Comparison of ENCODE assay signal across 8 mouse cellular contexts in genomic region chr8:57576238-57576637, GRCm38 (mm10).
A peak's percentile ranks its signal among the peaks of the same experiment; 100 is the strongest.
DNase-seq lines count a peak whose midpoint lies in the region; ATAC-seq and TF ChIP-seq lines count a peak whose summit lies in the region.

No protein-coding gene starts in this region.

- peak; percentile 59; the same call in 1 of the 2 replicates for ATAC-seq in embryonic facial prominence, embryonic 13.5 days (ENCODE audit: insufficient number of reproducible peaks, insufficient read depth, low FRiP score, low TSS enrichment, low read depth)
- peak; percentile 80 for ATAC-seq in heart, embryonic 16.5 days (replicated peaks; ENCODE audit: extremely low read depth, insufficient read depth, low FRiP score)
- peak; percentile 61 for ATAC-seq in midbrain, embryonic 16.5 days

- peak; percentile 88 for DNase-seq in A20 (ENCODE audit: low read depth, low spot score)
- peak; percentile 87 for DNase-seq in MN1 (ENCODE audit: low spot score)
- peak; percentile 12 for DNase-seq in liver, adult 2 months (ENCODE audit: extremely low read depth, low read depth, low spot score)
- peak; percentile 55 for DNase-seq in testis, postnatal 10 days (ENCODE audit: low spot score)
- DNase-seq in layer of hippocampus, postnatal 10 days (ENCODE audit: low spot score in 2 of 2): no peak

- no peaks in the 10 kb centered on the region for H3K9me3 ChIP-seq in embryonic facial prominence, embryonic 13.5 days
- no peaks in the 10 kb centered on the region for H3K9me3 ChIP-seq in heart, embryonic 16.5 days (replicated peaks; ENCODE audit: control insufficient read depth, low read length)
- no peaks in the 10 kb centered on the region for H3K9me3 ChIP-seq in midbrain, embryonic 16.5 days (replicated peaks; ENCODE audit: control insufficient read depth, low read length, poor library complexity, severe bottlenecking)

- no peaks in the 10 kb centered on the region for H3K36me3 ChIP-seq in embryonic facial prominence, embryonic 13.5 days
- H3K36me3 ChIP-seq in heart, embryonic 16.5 days (ENCODE audit: control insufficient read depth, insufficient read depth): no peaks in the 10 kb centered on the region
- no peaks in the 10 kb centered on the region for H3K36me3 ChIP-seq in liver, adult 2 months (ENCODE audit: control insufficient read depth, insufficient read depth, low read length)
- no peaks in the 10 kb centered on the region for H3K36me3 ChIP-seq in midbrain, embryonic 16.5 days (ENCODE audit: control insufficient read depth, insufficient read depth, low read length)

- no peak overlapping the region for H3K4me2 ChIP-seq in embryonic facial prominence, embryonic 13.5 days
- H3K4me2 ChIP-seq in heart, embryonic 16.5 days (ENCODE audit: low read depth, low read length): peak overlapping the region; percentile 23; the same call in 1 of the 2 replicates
- no peak overlapping the region for H3K4me2 ChIP-seq in midbrain, embryonic 16.5 days (ENCODE audit: low read length)

- 60% methylated on average over 7 of the region's 7 CpGs for whole genome bisulfite sequencing in embryonic facial prominence, embryonic 13.5 days
- WGBS in heart, embryonic 16.5 days: 10% methylated on average over 7 of the region's 7 CpGs
- WGBS in liver, adult 2 months: 36% methylated on average over 7 of the region's 7 CpGs
- WGBS in midbrain, embryonic 16.5 days: 15% methylated on average over 7 of the region's 7 CpGs

- no peak overlapping the region for H3K27ac ChIP-seq in embryonic facial prominence, embryonic 13.5 days
- H3K27ac ChIP-seq in heart, embryonic 16.5 days (ENCODE audit: low read length): peak overlapping the region; percentile 38
- H3K27ac ChIP-seq in liver, adult 2 months (replicated peaks; ENCODE audit: insufficient read depth, low read depth, low read length): no peak overlapping the region
- H3K27ac ChIP-seq in midbrain, embryonic 16.5 days (ENCODE audit: low read length): no peak overlapping the region

- TF ChIP-seq POLR2A in liver, adult 2 months (IDR thresholded peaks at IDR 0.05; ENCODE audit: extremely low read depth, insufficient read depth, low read length): no peak

- H3K27me3 ChIP-seq in embryonic facial prominence, embryonic 13.5 days: no peaks in the 10 kb centered on the region
- H3K27me3 ChIP-seq in heart, embryonic 16.5 days (ENCODE audit: control insufficient read depth, insufficient read depth, low read length): no peaks in the 10 kb centered on the region
- no peaks in the 10 kb centered on the region for H3K27me3 ChIP-seq in liver, adult 2 months (ENCODE audit: control insufficient read depth, insufficient read depth, low read length)
- H3K27me3 ChIP-seq in midbrain, embryonic 16.5 days (ENCODE audit: control insufficient read depth, insufficient read depth, low read depth, low read length): no peaks in the 10 kb centered on the region

- H3K79me2 ChIP-seq in liver, adult 2 months (ENCODE audit: control insufficient read depth, insufficient read depth, low read length): no peaks in the 10 kb centered on the region

- H3K4me1 ChIP-seq in embryonic facial prominence, embryonic 13.5 days: peaks cover 13% of the 10 kb centered on the region
- H3K4me1 ChIP-seq in heart, embryonic 16.5 days (ENCODE audit: control insufficient read depth, insufficient read depth, low read length): peaks cover 22% of the 10 kb centered on the region
- no peaks in the 10 kb centered on the region; the same call in 1 of the 2 replicates for H3K4me1 ChIP-seq in liver, adult 2 months (ENCODE audit: control insufficient read depth, insufficient read depth, low read length)
- no peaks in the 10 kb centered on the region for H3K4me1 ChIP-seq in midbrain, embryonic 16.5 days (ENCODE audit: control insufficient read depth, insufficient read depth, low read length)

- H3K9ac ChIP-seq in embryonic facial prominence, embryonic 13.5 days: no peak overlapping the region
- H3K9ac ChIP-seq in heart, embryonic 16.5 days (ENCODE audit: low read length): peak overlapping the region; percentile 14
- no peak overlapping the region for H3K9ac ChIP-seq in liver, adult 2 months (ENCODE audit: low read depth, low read length)
- H3K9ac ChIP-seq in midbrain, embryonic 16.5 days (ENCODE audit: low read depth, low read length): no peak overlapping the region

- 0 out of 2 replicates have a peak, but pooled peaks have one; percentile 1 for TF ChIP-seq CTCF in liver, adult 2 months (IDR thresholded peaks at IDR 0.05; ENCODE audit: low read depth, low read length)

- no peak overlapping the region for H3K4me3 ChIP-seq in embryonic facial prominence, embryonic 13.5 days
- H3K4me3 ChIP-seq in heart, embryonic 16.5 days (ENCODE audit: low read length): no peak overlapping the region
- no peak overlapping the region for H3K4me3 ChIP-seq in liver, adult 2 months (ENCODE audit: insufficient read depth, low read depth, low read length)
- no peak overlapping the region for H3K4me3 ChIP-seq in midbrain, embryonic 16.5 days (ENCODE audit: low read depth, low read length)

Comparison
In these comparisons a context has a peak if more than half of its experiments do, and no peak if none do; other contexts are left out.
1. DNase-seq: peak in A20 (single experiment), MN1 (single experiment), liver, adult 2 months (single experiment) and testis, postnatal 10 days (single experiment); none in layer of hippocampus, postnatal 10 days (0 of 2).
2. Peak in every context shown above with its lines, with median percentiles within 50 percentile points of each other: ATAC-seq.